Mouse (Mus musculus) neural tube, embryonic 11.5 days (tissue): ENCODE results near the gene Fut2. TPM values are rescaled to one million over a fixed set of nuclear protein-coding genes. Genes with fewer than 3 reads are reported as not detected.
"Not testable (repeated sequence)": the region's sequence is repeated elsewhere in the genome, so short reads cannot be mapped to it uniquely, and the experiment has no call there.

Experiments used
- ATAC-seq: fragments of 200-750 bp; cut with Nextera tagmentation; 2 replicates; pipeline ENCODE4 v1.8.0; 2017; ENCODE audit warnings: moderate number of reproducible peaks, mild to moderate bottlenecking, moderate TSS enrichment, moderate library complexity; ENCODE audit not compliant: insufficient read depth, low FRiP score, low TSS enrichment
- DNase-seq: peaks from one replicate; pipeline ENCODE4 v3.0.0-alpha.2; 2015; ENCODE audit warnings: low spot score
- H3K27ac ChIP-seq: fragments of 300-500 bp; sonication (generic); 2 replicates; pipeline ENCODE4 v1.5.1; 2014; ENCODE audit warnings: low read depth, mild to moderate bottlenecking, low read length
- H3K27me3 ChIP-seq: fragments of 300-500 bp; sonication (generic); 2 replicates; pipeline ENCODE4 v1.6.1; 2014; ENCODE audit warnings: mild to moderate bottlenecking, low read length, mixed read lengths; ENCODE audit not compliant: control insufficient read depth, insufficient read depth
- H3K36me3 ChIP-seq: fragments of 300-500 bp; sonication (generic); 2 replicates; pipeline ENCODE4 v1.6.1; 2014; ENCODE audit warnings: mild to moderate bottlenecking, low read length, moderate library complexity, mixed read lengths; ENCODE audit not compliant: control insufficient read depth, insufficient read depth
- H3K4me1 ChIP-seq: fragments of 300-500 bp; sonication (generic); 2 replicates; pipeline ENCODE4 v1.6.1; 2014; ENCODE audit warnings: low read length, mixed read lengths; ENCODE audit not compliant: control insufficient read depth, insufficient read depth
- H3K4me2 ChIP-seq: fragments of 300-500 bp; sonication (generic); 2 replicates; pipeline ENCODE4 v1.6.1; 2014; ENCODE audit warnings: low read depth, mild to moderate bottlenecking, moderate library complexity
- H3K4me3 ChIP-seq: fragments of 300-500 bp; sonication (generic); 2 replicates; pipeline ENCODE4 v1.5.1; 2014; ENCODE audit warnings: low read depth, low read length
- H3K9ac ChIP-seq: fragments of 300-500 bp; sonication (generic); 2 replicates; pipeline ENCODE4 v1.6.1; 2014; ENCODE audit warnings: mild to moderate bottlenecking, low read length
- H3K9me3 ChIP-seq: fragments of 300-500 bp; sonication (generic); 2 replicates; pipeline ENCODE4 v1.6.1; 2016; ENCODE audit warnings: low read length; ENCODE audit not compliant: control insufficient read depth
- WGBS: fragments of 180-500 bp; shearing (Covaris S2); extraction: QIAGEN DNeasy Blood & Tissue Kit; methylation state at CpG from one replicate; pipeline ENCODE4 v1.1.7; 2014; 5-methylcytosine and 5-hydroxymethylcytosine counted together
- polyA plus RNA-seq: library from polyadenylated mRNA; unstranded; fragments of >200 nt; fragmentation: Nextera tagmentation; extraction: Ambion mirVana; gene quantifications from 2 replicates; pipeline ENCODE4 v1.2.1, GENCODE M21; 2014

The Fut2 gene
- polyA plus RNA-seq, 1 experiment from 2014 or later = 0.08 TPM

GRCm38 (mm10) chr7:45665303-45666138 lies 673 bp downstream of the Fut2 start:
- Histone ChIP-seq H3K9ac (no peak overlapping the region), H3K4me3 (no peak overlapping the region), H3K9me3 (no peaks in the 10 kb centered on the region), H3K27ac (no peak overlapping the region), H3K4me1 (no peaks in the 10 kb centered on the region), H3K27me3 (no peaks in the 10 kb centered on the region), H3K36me3 (no peaks in the 10 kb centered on the region), H3K4me2 (no peak overlapping the region)
- DNase-seq (no peak), ATAC-seq (no peak)
- WGBS = 63% methylated on average over 13 of the region's 13 CpGs

GRCm38 (mm10) chr7:45661702-45662101 lies 4.5 kb downstream of the Fut2 start:
- H3K27me3 ChIP-seq, H3K9ac ChIP-seq, ATAC-seq, H3K9me3 ChIP-seq, H3K4me2 ChIP-seq, H3K4me1 ChIP-seq, H3K36me3 ChIP-seq, H3K27ac ChIP-seq, DNase-seq, H3K4me3 ChIP-seq: not testable (repeated sequence)
- WGBS = 87% methylated on average over 6 of the region's 6 CpGs

GRCm38 (mm10) chr7:45660746-45661478 lies 5.3 kb downstream of the Fut2 start:
- H3K9ac ChIP-seq = no peak overlapping the region
- no peak for ATAC-seq
- WGBS = 89% methylated on average over 11 of the region's 11 CpGs
- H3K36me3 ChIP-seq = no peaks in the 10 kb centered on the region
- H3K4me1 ChIP-seq = no peaks in the 10 kb centered on the region
- no peaks in the 10 kb centered on the region for H3K27me3 ChIP-seq
- H3K27ac ChIP-seq = no peak overlapping the region
- H3K9me3 ChIP-seq = no peaks in the 10 kb centered on the region
- DNase-seq = no peak
- no peak overlapping the region for H3K4me2 ChIP-seq
- H3K4me3 ChIP-seq = no peak overlapping the region; the same call in 1 of the 2 replicates

- no peak for ATAC-seq
- Histone ChIP-seq H3K4me3 (no peak overlapping the region), H3K36me3 (no peaks in the 10 kb centered on the region), H3K27me3 (no peaks in the 10 kb centered on the region), H3K9ac (no peak overlapping the region), H3K4me1 (0 out of 2 replicates have a peak, but pooled peaks cover 2% of the 10 kb centered on the region), H3K9me3 (no peaks in the 10 kb centered on the region), H3K4me2 (peak overlapping the region; percentile 7; the same call in 1 of the 2 replicates), H3K27ac (no peak overlapping the region)
- 39% methylated on average over 17 of the region's 17 CpGs for WGBS
- no peak for DNase-seq
Observed at GRCm38 (mm10) chr7:45654424-45655047, 11.7 kb downstream of the Fut2 start.

GRCm38 (mm10) chr7:45650484-45650883 lies 15.7 kb downstream of the Fut2 start:
- H3K27ac ChIP-seq, H3K27me3 ChIP-seq, H3K9me3 ChIP-seq, H3K36me3 ChIP-seq, H3K4me2 ChIP-seq, H3K4me1 ChIP-seq, H3K9ac ChIP-seq, ATAC-seq, H3K4me3 ChIP-seq, DNase-seq: not testable (repeated sequence)
- WGBS = 96% methylated on average over 18 of the region's 20 CpGs

GRCm38 (mm10) chr7:45649351-45649750 lies 16.8 kb downstream of the Fut2 start:
- no peak overlapping the region for H3K9ac ChIP-seq
- no peak for ATAC-seq
- H3K27ac ChIP-seq = no peak overlapping the region
- no peak for DNase-seq
- H3K9me3 ChIP-seq = no peaks in the 10 kb centered on the region
- H3K4me2 ChIP-seq = no peak overlapping the region
- H3K4me3 ChIP-seq = no peak overlapping the region
- peaks cover 7% of the 10 kb centered on the region for H3K4me1 ChIP-seq
- H3K36me3 ChIP-seq = no peaks in the 10 kb centered on the region
- WGBS = 81% methylated on average over 8 of the region's 8 CpGs
- H3K27me3 ChIP-seq = no peaks in the 10 kb centered on the region

GRCm38 (mm10) chr7:45646671-45647070 lies 19.5 kb downstream of the Fut2 start:
- H3K27me3 ChIP-seq = no peaks in the 10 kb centered on the region
- WGBS = 87% methylated on average over 4 of the region's 4 CpGs
- peak overlapping the region; percentile 22; the same call in 1 of the 2 replicates for H3K9ac ChIP-seq
- no peak overlapping the region for H3K4me3 ChIP-seq
- H3K4me2 ChIP-seq = no peak overlapping the region
- H3K9me3 ChIP-seq = no peaks in the 10 kb centered on the region
- no peak overlapping the region for H3K27ac ChIP-seq
- H3K36me3 ChIP-seq = no peaks in the 10 kb centered on the region
- ATAC-seq = no peak
- DNase-seq = no peak
- peaks cover 16% of the 10 kb centered on the region for H3K4me1 ChIP-seq

- ATAC-seq = no peak
- no peak overlapping the region for H3K27ac ChIP-seq
- no peak overlapping the region for H3K4me2 ChIP-seq
- no peak overlapping the region for H3K4me3 ChIP-seq
- no peaks in the 10 kb centered on the region for H3K9me3 ChIP-seq
- WGBS = 77% methylated on average over 7 of the region's 7 CpGs
- no peak for DNase-seq
- peaks cover 16% of the 10 kb centered on the region for H3K4me1 ChIP-seq
- H3K36me3 ChIP-seq = no peaks in the 10 kb centered on the region
- no peaks in the 10 kb centered on the region for H3K27me3 ChIP-seq
- no peak overlapping the region for H3K9ac ChIP-seq
Observed at GRCm38 (mm10) chr7:45645591-45645971, 20.6 kb downstream of the Fut2 start.
